Mouse (Mus musculus) testis, adult 2 months (tissue): ENCODE results near the gene Slc20a1.

ENCODE experiments used
- CTCF ChIP-seq: fragments of 200-500 bp; IDR thresholded peaks from 2 replicates; pipeline ENCODE4 v1.5.1; 2012; ENCODE audit warnings: low read depth, mild to moderate bottlenecking, inconsistent platforms, low read length, moderate library complexity; ENCODE audit not compliant: control insufficient read depth, insufficient read depth, insufficient replicate concordance
- POLR2A ChIP-seq: fragments of 200-500 bp; IDR thresholded peaks from 2 replicates; pipeline ENCODE4 v1.6.1; 2012; ENCODE audit warnings: low read depth, mild to moderate bottlenecking, inconsistent platforms, low read length, moderate library complexity; ENCODE audit not compliant: control insufficient read depth

DNA sequence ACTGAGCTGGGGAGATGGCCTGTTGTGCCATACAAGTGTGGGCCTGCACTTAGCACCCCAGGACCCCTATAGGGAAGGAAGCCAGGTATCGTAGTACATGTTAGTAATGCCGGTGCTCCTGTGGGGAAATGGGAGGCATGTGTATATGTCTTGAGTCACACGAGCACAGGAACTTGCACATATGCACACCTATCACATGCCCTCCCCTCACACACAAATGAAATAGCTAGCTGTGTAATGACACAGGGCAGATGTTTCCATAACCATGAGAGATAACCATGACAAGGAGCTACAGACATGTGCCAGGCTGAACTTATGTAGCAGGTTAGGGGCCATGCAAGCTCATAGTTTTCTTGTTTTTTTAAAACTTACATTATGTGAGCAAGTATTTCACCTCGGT, 44.4 kb downstream of the Slc20a1 start:
- TF ChIP-seq CTCF, result no peak
- TF ChIP-seq POLR2A, result no peak
